Mouse (Mus musculus) intestine, embryonic 16.5 days (tissue): ENCODE measurements at regions not wholly inside any gene's neighbourhood (a gene's known extent, or its start where the extent isn't known, plus 50 kb on each side); places are given as distances from the start of the nearest gene placed in this dataset.

Experiments
- ATAC-seq: fragments of 200-750 bp; cut with Nextera tagmentation; 2 replicates; pipeline ENCODE4 v1.8.0; 2017; ENCODE audit warnings: moderate TSS enrichment, moderate library complexity
- H3K27ac ChIP-seq: fragments of 300-500 bp; sonication (generic); 2 replicates; pipeline ENCODE4 v1.5.1; 2014; ENCODE audit warnings: mild to moderate bottlenecking, low read length
- H3K27me3 ChIP-seq: fragments of 300-500 bp; sonication (generic); replicated peaks from 2 replicates; pipeline ENCODE4 v1.6.1; 2014; ENCODE audit warnings: low read length, control low read depth, mixed read lengths; ENCODE audit not compliant: control insufficient read depth, insufficient read depth
- H3K36me3 ChIP-seq: fragments of 300-500 bp; sonication (generic); 2 replicates; pipeline ENCODE4 v1.6.1; 2014; ENCODE audit warnings: low read length, control low read depth; ENCODE audit not compliant: control insufficient read depth, insufficient read depth
- H3K4me1 ChIP-seq: fragments of 300-500 bp; sonication (generic); 2 replicates; pipeline ENCODE4 v1.6.1; 2014; ENCODE audit warnings: low read length, control low read depth, mixed read lengths; ENCODE audit not compliant: control insufficient read depth, insufficient read depth
- H3K4me2 ChIP-seq: fragments of 300-500 bp; sonication (generic); 2 replicates; pipeline ENCODE4 v1.6.1; 2014; ENCODE audit warnings: low read depth, low read length, control low read depth
- H3K4me3 ChIP-seq: fragments of 300-500 bp; sonication (generic); 2 replicates; pipeline ENCODE4 v1.5.1; 2014; ENCODE audit warnings: mild to moderate bottlenecking, low read length
- H3K9ac ChIP-seq: fragments of 300-500 bp; sonication (generic); 2 replicates; pipeline ENCODE4 v1.6.1; 2014; ENCODE audit warnings: low read depth, low read length
- H3K9me3 ChIP-seq: fragments of 300-500 bp; sonication (generic); 2 replicates; pipeline ENCODE4 v1.6.1; 2016; ENCODE audit warnings: low read length, control low read depth; ENCODE audit not compliant: control insufficient read depth
- WGBS: fragments of 180-500 bp; shearing (Covaris S2); extraction: QIAGEN DNeasy Blood & Tissue Kit; methylation state at CpG from one replicate; pipeline ENCODE4 v1.1.7; 2014; 5-methylcytosine and 5-hydroxymethylcytosine counted together

- Histone ChIP-seq H3K4me2 (no peak overlapping the region), H3K27me3 (peaks cover 2% of the 10 kb centered on the region; the same call in 1 of the 2 replicates), H3K36me3 (no peaks in the 10 kb centered on the region), H3K27ac (no peak overlapping the region), H3K9ac (no peak overlapping the region), H3K9me3 (no peaks in the 10 kb centered on the region), H3K4me3 (no peak overlapping the region), H3K4me1 (no peaks in the 10 kb centered on the region; the same call in 1 of the 2 replicates)
- no peak for ATAC-seq
Measured at GRCm38 (mm10) chr1:184461411-184461810, 271.0 kb downstream of the Hlx start.

- Histone ChIP-seq H3K4me2 (no peak overlapping the region), H3K4me3 (no peak overlapping the region), H3K27me3 (no peaks in the 10 kb centered on the region), H3K9me3 (no peaks in the 10 kb centered on the region), H3K27ac (no peak overlapping the region), H3K9ac (no peak overlapping the region), H3K36me3 (no peaks in the 10 kb centered on the region), H3K4me1 (no peaks in the 10 kb centered on the region)
- ATAC-seq: no peak
- 84% methylated on average over 8 of the region's 8 CpGs for whole genome bisulfite sequencing
Measured at GRCm38 (mm10) chr1:184456727-184457126, 275.7 kb downstream of the Hlx start.

GRCm38 (mm10) chr1:184454381-184454780, 278.0 kb downstream of the Hlx start:
- 91% methylated on average over 4 of the region's 4 CpGs for WGBS
- Histone ChIP-seq H3K9me3 (no peaks in the 10 kb centered on the region), H3K27ac (no peak overlapping the region), H3K4me2 (no peak overlapping the region), H3K27me3 (no peaks in the 10 kb centered on the region), H3K36me3 (no peaks in the 10 kb centered on the region), H3K4me1 (no peaks in the 10 kb centered on the region), H3K9ac (no peak overlapping the region), H3K4me3 (no peak overlapping the region)
- ATAC-seq: no peak

GRCm38 (mm10) chr1:184453673-184454072, 278.7 kb downstream of the Hlx start:
- Histone ChIP-seq H3K27ac (no peak overlapping the region), H3K9me3 (no peaks in the 10 kb centered on the region), H3K4me1 (no peaks in the 10 kb centered on the region), H3K36me3 (no peaks in the 10 kb centered on the region), H3K4me2 (no peak overlapping the region), H3K27me3 (no peaks in the 10 kb centered on the region), H3K9ac (no peak overlapping the region), H3K4me3 (no peak overlapping the region)
- WGBS: 64% methylated on average over 5 of the region's 5 CpGs
- no peak for ATAC-seq

GRCm38 (mm10) chr1:184453061-184453460, 279.4 kb downstream of the Hlx start:
- H3K36me3 ChIP-seq: no peaks in the 10 kb centered on the region
- 92% methylated on average over 9 of the region's 9 CpGs for WGBS
- no peaks in the 10 kb centered on the region for H3K27me3 ChIP-seq
- no peak for ATAC-seq
- no peak overlapping the region for H3K4me2 ChIP-seq
- no peaks in the 10 kb centered on the region for H3K4me1 ChIP-seq
- no peak overlapping the region for H3K27ac ChIP-seq
- no peak overlapping the region for H3K9ac ChIP-seq
- H3K4me3 ChIP-seq: no peak overlapping the region
- H3K9me3 ChIP-seq: no peaks in the 10 kb centered on the region

GRCm38 (mm10) chr1:184451686-184452085, 280.7 kb downstream of the Hlx start:
- no peak overlapping the region for H3K9ac ChIP-seq
- no peaks in the 10 kb centered on the region for H3K4me1 ChIP-seq
- no peak overlapping the region for H3K4me2 ChIP-seq
- 76% methylated on average over 2 of the region's 2 CpGs for WGBS
- no peak overlapping the region for H3K27ac ChIP-seq
- ATAC-seq: no peak
- no peaks in the 10 kb centered on the region for H3K27me3 ChIP-seq
- H3K36me3 ChIP-seq: no peaks in the 10 kb centered on the region
- no peak overlapping the region for H3K4me3 ChIP-seq
- no peaks in the 10 kb centered on the region for H3K9me3 ChIP-seq

GRCm38 (mm10) chr1:184449007-184449406, 283.4 kb downstream of the Hlx start:
- WGBS: 47% methylated on average over 9 of the region's 9 CpGs
- H3K4me1 ChIP-seq: no peaks in the 10 kb centered on the region
- no peak overlapping the region for H3K4me3 ChIP-seq

GRCm38 (mm10) chr1:184447911-184448310, 284.5 kb downstream of the Hlx start:
- H3K4me3 ChIP-seq: no peak overlapping the region
- no peak overlapping the region for H3K9ac ChIP-seq
- no peak overlapping the region for H3K4me2 ChIP-seq
- H3K36me3 ChIP-seq: no peaks in the 10 kb centered on the region
- ATAC-seq: no peak
- no peaks in the 10 kb centered on the region for H3K27me3 ChIP-seq
- H3K9me3 ChIP-seq: no peaks in the 10 kb centered on the region
- no peak overlapping the region; the same call in 1 of the 2 replicates for H3K27ac ChIP-seq
- H3K4me1 ChIP-seq: no peaks in the 10 kb centered on the region
- whole genome bisulfite sequencing: 56% methylated on average over 7 of the region's 7 CpGs

More at GRCm38 (mm10) chr1:184449007-184449406, 283.4 kb downstream of the Hlx start:
- Histone ChIP-seq H3K4me2 (no peak overlapping the region), H3K9ac (no peak overlapping the region), H3K9me3 (no peaks in the 10 kb centered on the region), H3K27ac (no peak overlapping the region), H3K27me3 (no peaks in the 10 kb centered on the region), H3K36me3 (no peaks in the 10 kb centered on the region)
- ATAC-seq: no peak

- no peaks in the 10 kb centered on the region for H3K4me1 ChIP-seq
- ATAC-seq: no peak
- no peak overlapping the region for H3K4me2 ChIP-seq
- 56% methylated on average over 5 of the region's 5 CpGs for WGBS
- H3K9ac ChIP-seq: no peak overlapping the region
- no peak overlapping the region for H3K4me3 ChIP-seq
- H3K9me3 ChIP-seq: no peaks in the 10 kb centered on the region
- no peak overlapping the region for H3K27ac ChIP-seq
- H3K27me3 ChIP-seq: no peaks in the 10 kb centered on the region
- H3K36me3 ChIP-seq: no peaks in the 10 kb centered on the region
Measured at GRCm38 (mm10) chr1:184447161-184447667, 285.2 kb downstream of the Hlx start.

GRCm38 (mm10) chr1:184444189-184444588, 288.2 kb downstream of the Hlx start:
- Histone ChIP-seq H3K9me3 (no peaks in the 10 kb centered on the region), H3K27me3 (no peaks in the 10 kb centered on the region), H3K27ac (no peak overlapping the region), H3K4me2 (no peak overlapping the region), H3K36me3 (no peaks in the 10 kb centered on the region), H3K9ac (no peak overlapping the region), H3K4me3 (no peak overlapping the region), H3K4me1 (peaks cover 6% of the 10 kb centered on the region; the same call in 1 of the 2 replicates)
- no peak for ATAC-seq
- WGBS: 88% methylated on average over 10 of the region's 10 CpGs
